Comparison of ENCODE assay signal across 18 mouse cellular contexts in the genomic region with DNA sequence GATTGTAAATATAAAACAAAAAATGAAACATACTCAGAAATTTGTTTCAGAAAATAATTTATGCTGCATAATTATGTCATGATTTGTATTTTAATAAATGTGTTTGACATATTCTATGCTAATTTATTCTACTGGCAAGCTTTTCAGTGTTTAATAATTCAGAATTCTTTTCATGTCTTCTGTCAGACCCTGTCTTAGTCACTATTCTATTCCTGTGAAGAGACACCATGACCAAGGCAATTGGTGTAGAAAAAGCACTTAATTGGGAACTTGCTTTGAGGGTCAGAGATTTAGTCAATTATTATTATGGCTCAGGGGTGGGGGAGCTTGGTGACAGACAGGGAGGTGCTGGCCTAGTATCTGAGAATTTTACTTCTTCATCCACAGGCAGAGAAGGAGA.
"Had no signal": no experiment of that assay in that cellular context is flagged by ENCODE, and none has a peak within 500 bp of the region (broad histone marks: within the 10 kb centered on the region; RNA-seq: fewer than 3 reads in every experiment).

No protein-coding gene starts in this region.

- H3K27ac ChIP-seq: intestine, embryonic 15.5 days; liver, embryonic 13.5 days; neural tube, embryonic 13.5 days; stomach, postnatal 0 days had no signal

- H3K4me3 ChIP-seq: intestine, embryonic 15.5 days; liver, embryonic 13.5 days; myocyte; neural tube, embryonic 13.5 days had no signal

- H3K9ac ChIP-seq: intestine, embryonic 15.5 days; liver, embryonic 13.5 days; neural tube, embryonic 13.5 days had no signal

- H3K9me3 ChIP-seq: intestine, embryonic 15.5 days; liver, embryonic 13.5 days; neural tube, embryonic 13.5 days had no signal

- H3K4me1 ChIP-seq: intestine, embryonic 15.5 days; liver, embryonic 13.5 days; neural tube, embryonic 13.5 days had no signal

- H3K36me3 ChIP-seq: intestine, embryonic 15.5 days; liver, embryonic 13.5 days; neural tube, embryonic 13.5 days had no signal

- H3K4me2 ChIP-seq: intestine, embryonic 15.5 days; liver, embryonic 13.5 days; neural tube, embryonic 13.5 days had no signal

- ATAC-seq: intestine, embryonic 15.5 days had no signal

- DNase-seq: kidney, adult 18-20 months; kidney, adult 9 months; kidney, postnatal 14 days; kidney, postnatal 4 days; liver, embryonic 13.5 days; lung, adult 2 months; lung, postnatal 14 days; lung, postnatal 4 days; right cerebral cortex, adult 18-20 months; right cerebral cortex, postnatal 14 days; right cerebral cortex, postnatal 4 days; thymus, adult 2 months; thymus, postnatal 14 days; thymus, postnatal 4 days had no signal

- H3K27me3 ChIP-seq: intestine, embryonic 15.5 days; liver, embryonic 13.5 days; neural tube, embryonic 13.5 days had no signal
